Mouse (Mus musculus): ENCODE measurements around the gene Olfr482.

Gene Olfr482

DNA sequence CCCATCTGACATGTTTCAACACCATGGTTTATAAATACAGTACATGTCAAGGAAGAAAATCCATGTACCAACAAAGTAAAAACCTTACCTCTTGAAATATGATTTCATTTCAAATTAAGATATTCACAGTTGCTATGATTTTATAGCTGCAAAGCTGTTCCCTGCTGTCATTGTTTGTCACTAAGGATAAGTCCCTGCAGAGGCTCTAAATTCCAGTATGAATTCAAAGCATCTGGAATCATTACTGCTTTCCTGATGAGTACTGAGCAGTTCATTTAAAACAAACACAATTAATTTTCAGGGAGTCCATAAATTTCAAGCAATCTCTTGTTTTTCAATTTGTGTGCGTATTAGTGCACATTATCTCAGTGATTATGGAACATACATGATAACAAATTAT, at the start of gene Olfr482:
Olfr482 (minus strand) TSS at position 101 of the 400 bp plus-strand sequence.
- no peak for DNase-seq

DNA sequence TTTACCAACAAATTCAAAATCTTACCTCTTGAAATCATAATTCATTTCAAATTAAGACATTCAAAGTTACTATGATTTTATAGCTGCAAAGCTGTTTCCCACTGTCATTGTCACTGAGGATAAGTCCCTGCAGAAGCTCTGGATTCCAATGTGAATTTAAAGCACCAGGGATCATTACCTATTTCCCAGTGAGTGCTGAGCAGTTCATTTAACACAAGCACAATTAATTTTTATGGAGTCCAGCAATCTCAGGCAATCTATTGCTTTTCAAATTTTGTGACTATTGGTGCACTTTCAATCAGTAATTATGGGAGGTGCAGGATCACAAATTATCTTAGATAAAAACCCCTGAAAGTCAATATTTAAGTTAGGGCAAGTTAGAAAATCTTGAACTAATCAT, 30.0 kb upstream of the Olfr482 start, which contains the start of gene Olfr484:
Olfr484 (minus strand) TSS at position 101 of the 400 bp plus-strand sequence.
- DNase-seq = no peak

DNA sequence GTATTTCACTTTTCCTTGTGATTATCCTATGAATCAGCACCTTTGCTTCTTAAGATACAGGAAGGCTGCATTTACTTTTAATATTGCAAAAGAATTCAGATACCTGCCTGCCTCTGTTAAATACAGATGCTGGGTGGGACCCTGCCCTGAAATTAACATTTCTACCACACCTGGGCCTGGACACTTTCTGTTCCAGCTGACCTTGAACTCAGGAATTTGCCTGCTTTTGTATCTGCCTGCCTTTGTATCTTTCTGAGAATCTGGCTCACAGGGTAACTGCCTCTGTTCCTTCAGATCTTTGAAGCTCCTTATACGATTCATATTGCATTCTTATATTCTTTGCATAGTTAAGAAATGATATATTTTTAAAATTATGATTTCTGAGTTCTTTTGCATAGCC, 24.0 kb upstream of the Olfr482 start:
- DNase-seq = no peak

DNA sequence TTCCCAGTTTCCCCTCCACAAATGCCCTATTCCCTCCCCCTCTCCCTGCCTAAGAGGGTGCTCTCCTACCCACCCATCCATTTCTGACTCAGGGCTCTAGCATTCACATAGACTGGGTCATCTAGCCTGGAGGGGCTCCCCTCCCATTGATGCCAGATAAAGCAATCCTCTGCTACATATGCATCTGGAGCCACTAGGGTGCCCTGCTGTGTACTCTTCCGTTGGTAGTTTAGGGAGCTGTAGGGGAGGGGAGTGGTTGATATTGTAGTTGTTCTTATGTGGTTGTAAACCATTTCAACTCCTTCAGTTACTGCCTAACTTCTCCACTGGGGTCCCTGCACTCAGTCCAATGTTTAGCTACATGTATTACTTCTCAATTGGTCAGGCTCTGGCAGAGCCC, 23.3 kb upstream of the Olfr482 start:
- DNase-seq = no peak

DNA sequence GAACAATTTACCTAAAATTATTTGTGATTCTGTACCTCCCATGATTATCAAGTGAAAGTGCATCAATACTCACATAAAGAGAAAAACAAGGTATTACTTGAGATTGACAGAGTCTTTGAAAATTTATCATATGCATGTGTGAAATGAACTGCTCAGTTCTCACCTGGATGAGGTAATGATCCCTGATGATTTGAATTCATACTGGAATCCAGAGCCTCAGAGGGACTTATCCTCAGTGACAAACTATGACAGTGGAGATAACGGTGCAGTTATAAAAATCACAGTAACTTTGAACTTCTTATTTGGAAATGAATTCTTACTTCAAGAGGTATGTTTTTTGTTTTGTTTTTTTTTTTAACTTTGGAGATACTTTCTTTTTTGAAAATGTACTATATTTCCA, 3.2 kb upstream of the Olfr482 start, which contains the start of gene Olfr483:
Olfr483 (plus strand) TSS at position 301 of the 400 bp plus-strand sequence.
- DNase-seq = no peak

DNA sequence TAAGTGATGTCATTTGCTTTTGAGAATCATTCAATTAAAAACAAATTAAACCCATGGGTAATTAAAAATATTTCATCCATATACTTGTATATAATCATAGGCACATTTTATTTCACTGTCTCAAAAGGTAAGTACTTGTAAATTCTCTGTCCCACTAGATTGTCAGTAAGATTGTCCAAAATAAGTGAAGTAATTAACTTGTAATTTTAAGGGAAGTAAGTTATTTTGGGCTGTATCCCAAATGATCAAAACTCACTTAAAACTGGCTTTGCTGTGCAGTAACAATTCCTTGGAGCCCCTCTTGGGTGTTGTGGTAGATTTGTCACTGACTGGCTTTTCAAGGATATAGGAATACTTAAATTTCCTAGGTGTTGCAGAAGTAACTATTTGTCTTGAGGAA, 17.8 kb downstream of the Olfr482 start, which contains the start of gene Olfr481:
Olfr481 (plus strand) TSS at position 301 of the 400 bp plus-strand sequence.
- DNase-seq = no peak

DNA sequence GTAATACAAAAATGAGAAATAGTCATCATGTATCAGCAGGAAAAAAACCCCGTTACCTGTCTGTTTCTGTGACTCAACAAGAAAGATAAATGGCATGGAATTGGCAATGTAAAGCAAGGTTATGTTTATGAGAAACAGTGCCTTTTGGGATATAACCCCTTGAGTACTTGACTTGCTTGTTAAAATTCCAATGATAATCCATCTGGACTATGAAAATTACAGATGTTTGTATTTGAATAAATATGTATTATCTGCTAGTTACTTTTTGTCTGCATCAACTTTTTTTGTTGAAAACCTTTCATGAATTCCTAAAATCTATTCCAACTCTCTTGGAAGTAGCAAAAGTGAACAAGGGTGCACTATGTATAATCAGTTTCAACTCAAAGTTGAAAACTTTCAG, 30.1 kb downstream of the Olfr482 start, which contains the start of gene Olfr480:
Olfr480 (minus strand) TSS at position 101 of the 400 bp plus-strand sequence.
- no peak for DNase-seq

DNA sequence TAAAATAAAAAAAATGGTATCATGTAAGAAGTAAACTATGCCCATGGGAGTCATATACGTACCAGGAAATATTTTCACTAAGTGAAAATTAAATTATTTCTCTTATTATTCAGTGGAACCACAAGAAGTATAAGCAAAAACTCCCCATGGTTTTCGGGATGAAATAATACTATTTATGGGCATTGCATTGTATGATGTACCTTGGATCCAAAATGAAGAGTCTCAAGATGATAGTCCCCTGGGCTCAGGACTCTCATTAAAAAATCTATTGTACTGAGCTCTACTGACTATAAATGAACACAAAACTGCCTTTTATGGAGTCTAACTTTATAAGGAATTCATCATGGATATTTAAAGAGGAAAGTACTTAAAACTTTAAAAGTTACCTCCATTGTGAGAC, 47.0 kb downstream of the Olfr482 start, which contains the start of gene Olfr479:
Olfr479 (plus strand) TSS at position 301 of the 400 bp plus-strand sequence.
- no peak for DNase-seq

Measured in lung, postnatal 10 days (tissue).